Mouse (Mus musculus) urinary bladder, adult 18-20 months (tissue): ENCODE measurements around the gene Ssx2ip.

Experiments
- DNase-seq, 2 experiments: peaks; one replicate each; pipeline ENCODE4 v3.0.0; 2022; ENCODE audit warnings: low spot score in 2 of 2, mixed read lengths in 2 of 2

Gene Ssx2ip

DNA sequence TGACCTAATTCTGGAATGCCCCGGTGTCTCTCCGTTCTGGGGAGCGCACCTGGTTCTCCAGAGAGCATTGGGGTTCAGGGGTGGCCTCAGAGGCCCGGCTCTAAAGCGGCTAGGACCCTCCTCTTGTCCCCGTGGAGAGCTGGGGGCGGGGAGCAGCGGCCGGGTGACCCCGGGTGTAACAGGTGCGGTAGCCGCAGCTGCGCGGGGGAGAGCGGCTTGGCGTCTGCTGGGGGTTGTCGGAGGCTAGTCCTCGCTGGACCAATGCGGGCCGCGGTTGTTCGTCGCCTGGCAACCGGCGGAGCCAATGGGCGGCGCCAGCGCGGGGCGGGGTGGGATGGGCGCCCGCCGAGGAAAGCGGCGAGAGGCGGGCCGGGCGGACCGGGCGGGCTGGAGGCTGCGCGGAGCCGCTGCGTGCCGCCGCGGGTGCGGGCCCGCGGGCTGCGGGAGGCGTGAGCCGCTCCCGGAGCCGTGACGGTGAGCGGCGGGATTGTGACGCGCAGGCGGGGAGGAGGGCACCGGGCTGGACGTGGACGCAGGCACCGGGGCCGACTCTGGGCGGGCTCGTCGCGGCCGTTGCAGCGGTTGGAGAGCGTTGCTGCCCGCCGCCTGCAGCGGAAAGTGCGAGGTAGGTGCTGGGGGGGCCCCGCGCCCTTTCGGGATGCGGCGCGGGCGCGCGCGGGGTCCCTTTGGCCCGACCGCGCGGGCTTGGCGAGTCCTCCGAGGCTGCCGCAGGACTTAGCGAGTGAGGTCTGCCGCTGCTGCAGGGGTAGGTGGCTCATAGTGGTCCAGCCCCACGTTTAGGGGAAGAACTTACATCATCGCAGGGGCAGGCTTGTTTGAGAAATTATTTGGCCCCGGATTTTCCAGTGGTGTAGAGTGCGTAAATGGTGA lies at the start of gene Ssx2ip:
Ssx2ip (plus strand) TSS at position 332 of the 891 bp plus-strand sequence.
- peak; percentile 94 to 98 for DNase-seq

- DNase-seq = no peak
These were observed 49.3 kb upstream of the Ssx2ip start for GRCm38 (mm10) chr3:146355146-146355545.

- no peak for DNase-seq
These were observed 39.0 kb upstream of the Ssx2ip start for GRCm38 (mm10) chr3:146365471-146365870.

DNA sequence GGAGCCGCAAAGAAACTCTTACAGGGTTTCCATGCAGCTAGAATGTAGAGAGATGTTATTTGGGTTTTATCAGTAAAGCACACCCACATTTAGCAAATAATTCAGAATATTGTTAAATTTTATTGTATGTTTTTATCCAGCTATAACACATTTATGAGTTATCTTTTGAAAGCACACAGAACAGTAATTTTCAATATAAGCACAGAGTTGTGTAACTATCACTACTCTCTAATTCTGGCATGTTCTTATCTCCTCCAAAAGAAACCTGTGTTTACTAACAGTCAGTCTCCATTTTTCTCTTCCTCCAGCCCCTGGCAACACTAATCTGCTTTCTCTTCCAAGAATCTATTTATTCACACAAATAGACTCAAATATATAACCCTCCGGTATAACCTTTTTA lies 37.4 kb upstream of the Ssx2ip start:
- no peak for DNase-seq

DNA sequence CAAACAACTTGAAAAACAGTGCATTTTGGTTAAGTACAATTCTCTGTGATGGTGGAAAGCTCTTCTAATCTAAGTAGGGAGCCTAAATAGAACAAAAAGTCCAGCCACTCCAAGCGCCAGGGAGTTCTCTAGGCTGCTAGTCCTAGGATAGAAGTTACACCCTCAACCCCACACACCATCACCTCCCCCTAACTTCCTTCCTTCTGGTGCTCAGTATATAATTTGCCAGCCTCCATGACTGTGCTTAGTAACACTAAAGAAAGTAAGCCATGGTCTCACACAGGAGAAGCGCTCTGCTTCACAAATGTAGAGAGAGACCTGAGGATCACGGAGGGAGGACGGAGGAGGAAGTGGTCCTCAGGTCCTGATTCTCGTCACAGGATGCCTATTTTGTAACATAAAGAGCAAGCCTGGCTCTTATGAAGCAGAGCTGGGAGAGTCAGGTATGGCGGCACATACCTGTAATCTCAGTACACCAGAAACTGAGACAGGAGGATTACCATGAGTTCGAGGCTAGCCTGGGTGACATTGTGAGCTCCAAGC lies 33.8 kb upstream of the Ssx2ip start:
- no peak for DNase-seq

DNA sequence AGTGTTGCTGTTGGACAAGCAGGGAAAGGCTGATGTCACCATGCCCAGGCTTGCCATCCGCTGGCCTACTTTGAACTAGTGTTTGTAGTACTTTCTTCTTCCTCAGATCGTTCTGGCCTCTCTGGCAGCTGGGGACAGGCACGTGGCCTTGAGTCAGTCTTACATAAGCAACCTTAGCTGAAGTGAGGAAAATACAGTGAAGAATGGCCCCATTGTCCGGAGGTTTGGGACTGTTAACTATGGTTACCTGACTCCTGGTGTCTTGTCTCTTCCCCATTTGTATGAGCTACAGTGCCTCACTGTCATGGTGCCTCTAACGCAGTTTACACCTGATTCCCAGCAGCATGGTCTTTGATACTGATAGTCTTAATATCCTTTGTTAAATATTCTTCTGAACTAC lies 33.2 kb upstream of the Ssx2ip start:
- no peak for DNase-seq

GRCm38 (mm10) chr3:146374596-146375175 lies 29.8 kb upstream of the Ssx2ip start:
- DNase-seq = no peak

DNA sequence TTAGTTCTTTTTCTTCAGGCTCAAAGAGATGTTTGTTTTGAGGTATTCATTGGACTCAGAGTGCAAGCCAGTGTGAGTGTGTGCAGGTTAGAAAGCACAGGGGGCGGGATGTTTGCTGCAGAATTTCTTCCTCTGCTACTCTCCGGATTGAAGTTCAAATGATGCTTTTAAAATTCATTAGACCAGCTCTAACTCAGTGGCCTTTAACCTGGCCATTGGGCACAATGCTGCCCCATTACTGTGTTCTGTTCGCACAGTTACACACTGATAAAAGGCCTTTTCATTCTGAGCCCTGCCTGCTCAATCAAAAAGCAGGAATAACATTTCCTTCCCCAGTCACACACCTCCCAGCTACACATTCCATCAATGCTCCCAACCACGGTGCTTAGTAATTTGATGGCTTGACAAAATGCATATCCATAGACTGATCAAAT lies 29.2 kb upstream of the Ssx2ip start:
- no peak for DNase-seq

DNA sequence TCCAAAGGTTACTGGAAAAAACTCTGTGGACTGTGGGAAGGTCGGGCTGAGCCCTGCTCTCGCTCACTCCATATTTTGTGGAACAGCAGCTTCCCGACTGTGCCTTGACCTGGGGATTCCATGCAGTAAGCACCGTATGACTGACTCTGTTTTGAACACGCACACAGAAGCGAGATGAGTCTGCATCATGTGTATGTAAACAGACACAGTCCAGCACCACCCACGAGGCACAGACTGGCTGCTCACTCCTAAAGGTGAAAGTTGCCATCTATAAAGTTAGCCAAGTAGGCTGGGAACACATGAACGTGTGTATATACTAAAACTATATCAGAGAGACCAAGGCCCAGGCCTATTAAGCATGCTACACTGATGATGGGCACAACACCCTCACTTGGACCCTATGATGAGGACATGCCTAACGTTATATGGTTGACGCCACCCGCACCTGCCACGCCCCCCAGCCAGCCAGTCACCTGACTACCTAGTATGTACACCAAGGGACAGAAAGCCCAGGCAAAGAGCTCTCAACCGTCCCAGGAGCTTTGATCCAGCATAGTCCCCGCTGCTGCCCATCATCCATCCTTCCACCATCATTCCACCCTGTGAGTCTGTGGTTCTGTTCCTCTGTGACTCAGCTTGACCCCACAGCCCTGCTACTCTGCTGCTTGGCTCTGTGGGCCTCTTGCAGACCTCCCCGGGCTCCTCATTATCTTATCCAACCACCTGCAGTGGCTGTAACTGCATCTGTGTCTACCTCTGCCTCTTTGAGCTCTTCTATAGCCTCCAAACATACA lies 27.9 kb upstream of the Ssx2ip start:
- no peak for DNase-seq

- no peak for DNase-seq
These were observed 27.2 kb upstream of the Ssx2ip start for GRCm38 (mm10) chr3:146377216-146377615.

DNA sequence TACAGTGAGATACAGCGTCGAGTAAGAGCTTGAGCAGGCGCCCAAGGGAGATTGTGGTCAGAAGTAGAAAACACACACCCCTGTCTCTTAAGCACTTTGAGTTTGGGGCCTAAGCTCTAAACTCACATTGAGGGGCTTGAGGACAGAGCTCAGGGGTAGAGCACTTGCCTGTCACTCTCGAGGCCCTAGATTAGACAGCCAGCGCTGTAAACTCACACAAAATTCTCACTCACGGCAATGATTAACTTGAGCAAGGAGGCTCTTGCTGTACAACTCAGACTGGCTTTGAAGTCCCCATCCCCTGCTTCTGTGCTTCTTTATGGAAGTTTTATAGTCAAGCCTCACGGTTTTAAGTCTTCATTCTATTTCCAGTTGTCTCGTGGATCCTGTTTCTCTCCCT lies 25.7 kb upstream of the Ssx2ip start:
- DNase-seq = no peak

DNA sequence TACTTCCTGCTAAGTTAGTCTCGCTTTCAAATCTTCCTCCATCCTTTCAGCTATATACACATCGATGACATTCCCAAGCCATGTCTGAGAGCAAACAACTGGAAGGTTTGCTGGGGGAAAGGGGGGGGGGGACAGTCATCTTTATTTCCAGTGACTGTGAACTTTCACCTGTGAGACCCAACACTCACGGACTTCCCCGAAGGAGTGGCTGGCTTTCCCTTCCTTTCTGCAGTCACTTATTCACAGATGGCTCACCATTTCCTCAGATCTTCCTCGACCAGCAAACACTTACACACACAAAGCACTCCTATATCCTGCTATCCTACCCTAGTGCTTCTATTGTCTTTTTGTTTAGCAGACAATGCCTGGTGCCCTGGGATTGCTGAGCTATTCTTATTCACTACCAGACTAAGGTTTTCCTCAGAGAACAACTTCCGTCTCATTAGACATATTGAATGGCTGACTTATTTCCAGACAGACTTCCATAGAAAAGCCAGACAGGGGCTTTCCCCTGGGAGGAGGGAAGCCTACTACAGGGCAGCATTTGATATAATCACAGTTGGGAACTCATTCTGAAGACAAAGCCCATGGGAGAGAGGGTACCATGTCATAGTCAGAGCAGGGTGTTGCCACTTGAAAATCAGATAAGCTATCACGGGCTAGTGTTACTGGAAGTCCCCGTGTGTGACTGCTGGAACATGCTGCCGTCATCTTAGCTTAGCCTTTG lies 24.5 kb upstream of the Ssx2ip start:
- no peak for DNase-seq

- no peak for DNase-seq
These were observed 23.6 kb upstream of the Ssx2ip start for GRCm38 (mm10) chr3:146380874-146381273.

DNA sequence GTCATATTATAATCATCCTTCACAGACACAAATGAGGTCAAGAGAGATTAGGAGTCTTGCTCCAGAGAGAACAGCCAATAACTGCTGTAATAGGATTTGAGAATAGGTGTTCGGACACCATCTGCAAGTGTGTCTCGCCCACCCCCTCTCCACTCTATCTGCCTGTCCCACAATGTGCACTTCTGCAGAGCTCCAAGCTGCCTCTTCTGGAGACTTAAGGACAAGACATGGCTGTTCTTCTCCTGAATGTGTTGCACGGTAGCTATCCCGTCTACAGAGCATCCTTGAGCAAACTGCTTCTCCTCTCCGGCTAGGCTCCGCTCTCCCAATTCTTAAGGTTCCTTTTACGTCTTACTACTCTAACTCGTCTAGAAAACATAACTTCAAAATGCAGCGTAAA lies 23.0 kb upstream of the Ssx2ip start:
- no peak for DNase-seq

DNA sequence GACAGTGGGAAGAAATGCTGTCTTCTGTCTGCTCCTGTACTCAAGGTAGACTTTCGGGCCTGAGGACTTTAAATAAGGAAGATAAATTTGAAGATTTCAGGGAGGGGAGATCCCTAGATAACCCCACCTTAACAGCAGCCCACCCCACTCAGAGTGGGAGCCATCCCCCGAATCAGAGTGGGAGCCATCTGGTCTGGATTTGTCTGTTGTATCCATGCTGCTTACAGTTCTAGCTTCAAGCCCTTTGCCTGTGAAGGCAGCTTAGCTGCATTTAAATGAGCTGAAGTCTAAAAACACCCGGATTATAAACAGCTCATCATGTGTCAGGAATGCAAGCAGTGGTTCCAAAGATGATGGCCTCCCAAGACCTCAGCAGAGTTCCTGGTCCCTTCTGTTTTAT lies 17.6 kb upstream of the Ssx2ip start:
- DNase-seq = no peak

DNA sequence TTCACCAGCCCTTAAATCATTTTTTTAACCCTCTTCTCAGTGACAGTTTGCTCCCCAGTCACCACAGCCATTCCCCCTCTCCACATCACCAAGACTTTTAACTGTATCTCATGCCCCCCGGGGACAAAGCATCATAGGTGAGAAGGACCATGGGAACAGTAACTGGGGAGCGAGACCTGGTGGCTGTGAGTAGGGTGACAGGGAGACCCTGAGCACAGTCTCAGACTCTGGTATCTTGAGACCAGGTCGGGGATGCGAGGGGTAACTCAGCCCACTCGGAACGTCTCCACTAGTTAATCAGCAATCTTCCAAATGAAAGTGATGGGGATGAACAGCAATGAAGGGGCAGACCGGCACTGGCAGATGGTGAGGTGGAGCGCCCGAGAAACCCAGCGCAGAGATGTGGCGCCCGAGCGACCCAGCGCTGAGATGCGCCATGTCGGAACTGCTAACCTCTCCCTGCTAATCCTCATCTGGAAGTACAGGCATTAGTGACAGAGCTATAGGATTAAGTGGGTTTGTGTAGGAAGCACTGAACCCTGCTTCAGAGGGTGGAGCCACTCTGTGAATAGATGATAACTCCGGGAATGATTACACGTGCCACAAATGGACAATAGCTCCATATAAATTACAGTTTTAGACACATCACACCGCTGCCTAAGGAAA lies 11.7 kb upstream of the Ssx2ip start:
- DNase-seq = no peak

GRCm38 (mm10) chr3:146393641-146394100 lies 10.8 kb upstream of the Ssx2ip start:
- DNase-seq = no peak

GRCm38 (mm10) chr3:146396256-146396655 lies 8.2 kb upstream of the Ssx2ip start:
- DNase-seq = no peak

DNA sequence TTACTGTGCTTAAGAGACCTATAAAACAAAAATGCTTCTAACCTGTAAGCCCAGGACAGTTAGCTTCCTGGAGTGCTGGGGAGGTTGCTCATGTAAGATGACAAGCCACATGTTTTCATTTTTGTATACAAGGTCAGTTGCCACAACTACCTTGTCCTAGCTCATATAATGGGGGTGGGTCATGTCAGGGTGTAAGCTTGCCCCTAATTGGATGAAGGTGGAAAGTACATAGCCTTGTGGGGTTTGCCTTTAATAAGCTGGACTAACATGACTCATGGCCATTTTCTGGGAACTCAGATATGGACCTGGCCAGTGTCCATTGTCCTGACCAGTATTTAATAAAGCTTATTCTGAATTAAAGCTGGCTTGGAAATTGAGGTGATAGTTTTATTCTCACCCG lies 7.5 kb upstream of the Ssx2ip start:
- DNase-seq = no peak

DNA sequence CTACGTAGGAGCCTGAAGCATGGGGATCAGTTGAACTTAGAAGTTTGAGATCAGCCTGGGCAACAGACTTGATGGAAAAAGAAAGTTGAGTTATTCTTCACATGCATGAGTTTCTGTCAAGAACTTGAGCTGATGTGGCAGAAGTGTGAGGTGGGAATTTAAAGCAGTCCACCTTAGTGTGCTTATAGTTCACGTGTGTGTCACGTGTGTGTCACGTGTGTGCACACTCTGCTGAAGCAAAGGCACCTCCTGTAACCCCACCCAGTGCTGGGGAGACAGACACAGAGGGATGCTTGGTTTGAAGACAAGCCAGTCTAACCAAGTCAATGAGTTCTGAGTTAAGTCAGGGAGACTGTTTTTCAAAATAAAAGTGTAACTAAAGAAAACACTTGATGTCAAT lies 6.6 kb upstream of the Ssx2ip start:
- no peak for DNase-seq

- DNase-seq = no peak
These were observed 5.2 kb upstream of the Ssx2ip start for GRCm38 (mm10) chr3:146399203-146399602.
